Mouse (Mus musculus): ENCODE data around the gene Pnlip.
A peak's percentile ranks its signal among the peaks of the same experiment; 100 is the strongest.

Pnlip gene

GRCm38 (mm10) chr19:58652198-58652597 is at the start of gene Pnlip:
Pnlip (plus strand) TSS chr19:58652498.
- DNase-seq (ENCODE audit: low read depth, low spot score) = no peak

- DNase-seq (ENCODE audit: low read depth, low spot score) = no peak
Observed at GRCm38 (mm10) chr19:58609716-58610115, 42.6 kb upstream of the Pnlip start.

- DNase-seq (ENCODE audit: low read depth, low spot score) = no peak
Observed at GRCm38 (mm10) chr19:58612745-58613144, 39.6 kb upstream of the Pnlip start.

- no peak for DNase-seq (ENCODE audit: low read depth, low spot score)
Observed at GRCm38 (mm10) chr19:58616606-58617005, 35.7 kb upstream of the Pnlip start.

- DNase-seq (ENCODE audit: low read depth, low spot score) = no peak
Observed at GRCm38 (mm10) chr19:58620661-58621060, 31.6 kb upstream of the Pnlip start.

GRCm38 (mm10) chr19:58621646-58622045 is 30.7 kb upstream of the Pnlip start:
- DNase-seq (ENCODE audit: low read depth, low spot score) = no peak

- no peak for DNase-seq (ENCODE audit: low read depth, low spot score)
Observed at GRCm38 (mm10) chr19:58624799-58625198, 27.5 kb upstream of the Pnlip start.

- no peak for DNase-seq (ENCODE audit: low read depth, low spot score)
Observed at GRCm38 (mm10) chr19:58625254-58625947, 26.9 kb upstream of the Pnlip start.

GRCm38 (mm10) chr19:58627406-58628337 is 24.6 kb upstream of the Pnlip start:
- peak; percentile 27 for DNase-seq (ENCODE audit: low read depth, low spot score)

GRCm38 (mm10) chr19:58629351-58629773 is 22.9 kb upstream of the Pnlip start:
- DNase-seq (ENCODE audit: low read depth, low spot score) = no peak

- no peak for DNase-seq (ENCODE audit: low read depth, low spot score)
Observed at GRCm38 (mm10) chr19:58650036-58650435, 2.3 kb upstream of the Pnlip start.

- no peak for DNase-seq (ENCODE audit: low read depth, low spot score)
Observed at GRCm38 (mm10) chr19:58662098-58662497, 9.8 kb downstream of the Pnlip start.

GRCm38 (mm10) chr19:58663317-58663716 is 11.0 kb downstream of the Pnlip start:
- DNase-seq (ENCODE audit: low read depth, low spot score) = no peak

GRCm38 (mm10) chr19:58664901-58665300 is 12.6 kb downstream of the Pnlip start:
- no peak for DNase-seq (ENCODE audit: low read depth, low spot score)

- DNase-seq (ENCODE audit: low read depth, low spot score) = no peak
Observed at GRCm38 (mm10) chr19:58674644-58675043, 22.3 kb downstream of the Pnlip start.

- no peak for DNase-seq (ENCODE audit: low read depth, low spot score)
Observed at GRCm38 (mm10) chr19:58677117-58677516, 24.8 kb downstream of the Pnlip start.

- DNase-seq (ENCODE audit: low read depth, low spot score) = no peak
Observed at GRCm38 (mm10) chr19:58688933-58689332, 36.6 kb downstream of the Pnlip start.

GRCm38 (mm10) chr19:58695314-58695713 is 43.0 kb downstream of the Pnlip start:
- DNase-seq (ENCODE audit: low read depth, low spot score) = no peak

- DNase-seq (ENCODE audit: low read depth, low spot score) = no peak
Observed at GRCm38 (mm10) chr19:58696235-58696634, 43.9 kb downstream of the Pnlip start.

- no peak for DNase-seq (ENCODE audit: low read depth, low spot score)
Observed at GRCm38 (mm10) chr19:58704556-58704955, 52.3 kb downstream of the Pnlip start.

- DNase-seq (ENCODE audit: low read depth, low spot score) = no peak
Observed at GRCm38 (mm10) chr19:58708611-58709010, 56.3 kb downstream of the Pnlip start.

- no peak for DNase-seq (ENCODE audit: low read depth, low spot score)
Observed at GRCm38 (mm10) chr19:58717925-58718324, 65.6 kb downstream of the Pnlip start.

GRCm38 (mm10) chr19:58720439-58720838 is 68.1 kb downstream of the Pnlip start:
- DNase-seq (ENCODE audit: low read depth, low spot score) = no peak

All from R1 (cell line).